Mouse (Mus musculus): ENCODE data around the gene Gdnf. TPM values are rescaled to one million over a fixed set of nuclear protein-coding genes. Genes with fewer than 3 reads are reported as not detected.

Gene Gdnf
- polyA plus RNA-seq (2015; fragmentation: Nextera tagmentation; extraction: Ambion mirVana): 0.17 and 0.34 TPM in 2 replicates

DNA sequence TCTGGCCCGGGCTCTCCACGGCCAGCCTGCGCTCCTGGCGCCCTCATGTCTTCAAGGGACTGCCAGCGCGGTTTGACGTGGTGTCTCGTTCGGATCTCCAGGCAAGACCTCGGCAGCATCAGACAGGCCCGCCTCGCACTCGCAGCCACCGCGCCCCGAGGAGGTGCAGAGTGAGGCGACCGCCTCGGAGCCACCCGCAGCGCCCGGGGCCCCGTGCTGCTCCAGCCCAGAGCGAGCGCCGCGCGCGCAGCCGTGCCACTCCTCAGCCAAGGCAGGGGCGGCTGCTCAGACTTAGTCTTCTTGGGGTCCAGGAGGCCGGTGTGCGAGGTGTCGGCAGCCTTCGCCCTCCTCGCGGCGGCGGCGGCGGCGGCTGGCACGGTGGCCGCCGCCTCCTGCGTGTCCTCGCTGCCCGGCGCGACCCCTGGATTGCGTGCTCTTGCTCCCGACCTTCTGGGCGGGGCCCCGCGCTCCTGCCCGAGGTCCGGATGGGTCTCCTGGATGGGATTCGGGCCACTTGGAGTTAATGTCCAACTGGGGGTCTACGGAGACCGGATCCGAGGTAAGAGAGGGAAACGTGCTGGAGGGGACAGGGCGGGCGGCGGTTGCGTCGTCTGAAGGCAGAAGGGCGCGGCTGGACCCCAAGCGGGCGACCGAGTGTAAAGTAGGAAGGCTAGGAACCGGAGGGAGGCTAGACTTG, at the start of gene Gdnf:
Gdnf (plus strand) TSS at position 291 of the 697 bp plus-strand sequence.
- peaks cover 53% of the 10 kb centered on the region for H3K4me1 ChIP-seq
- no peak within 1 kb of the TSS for H3K27ac ChIP-seq (replicated peaks)
- no peaks in the 10 kb centered on the region for H3K36me3 ChIP-seq
- H3K9me3 ChIP-seq: no peaks in the 10 kb centered on the region
- ATAC-seq (ENCODE audit: extremely low read depth, insufficient number of reproducible peaks, low FRiP score, low TSS enrichment): no peak
- peak within 1 kb of the TSS; percentile 98 for H3K4me2 ChIP-seq
- under 1% methylated on average over 65 of the region's 73 CpGs for WGBS
- peaks cover 100% of the 10 kb centered on the region for H3K27me3 ChIP-seq (replicated peaks)
- H3K9ac ChIP-seq: peak within 1 kb of the TSS; percentile 78
- H3K4me3 ChIP-seq: peak within 1 kb of the TSS; percentile 65

DNA sequence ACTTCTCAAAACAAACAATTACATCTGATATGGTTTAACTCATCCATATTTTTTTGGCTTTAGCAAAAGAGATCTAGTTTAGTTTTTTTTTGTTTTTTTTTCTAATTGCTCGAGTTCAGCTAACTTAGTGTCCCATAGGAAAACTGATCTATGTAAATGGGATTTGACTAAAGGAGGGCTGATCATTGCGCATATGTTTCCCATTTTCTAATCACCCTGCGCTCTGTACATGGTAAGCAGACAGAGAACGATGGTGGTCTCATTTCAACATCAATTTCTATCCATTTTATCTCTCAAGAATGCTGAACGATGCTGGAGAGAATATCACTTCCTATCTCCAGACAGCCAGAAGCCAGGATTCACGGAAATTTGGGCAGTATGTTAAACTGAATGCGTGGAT, 43.5 kb upstream of the Gdnf start:
- Histone ChIP-seq H3K9ac (no peak overlapping the region), H3K4me1 (no peaks in the 10 kb centered on the region), H3K27ac (replicated peaks) (no peak overlapping the region), H3K4me3 (no peak overlapping the region), H3K27me3 (replicated peaks) (no peaks in the 10 kb centered on the region), H3K9me3 (no peaks in the 10 kb centered on the region), H3K36me3 (no peaks in the 10 kb centered on the region), H3K4me2 (no peak overlapping the region)
- no peak for ATAC-seq (ENCODE audit: extremely low read depth, insufficient number of reproducible peaks, low FRiP score, low TSS enrichment)
- 81% methylated on average over 7 of the region's 7 CpGs for WGBS

DNA sequence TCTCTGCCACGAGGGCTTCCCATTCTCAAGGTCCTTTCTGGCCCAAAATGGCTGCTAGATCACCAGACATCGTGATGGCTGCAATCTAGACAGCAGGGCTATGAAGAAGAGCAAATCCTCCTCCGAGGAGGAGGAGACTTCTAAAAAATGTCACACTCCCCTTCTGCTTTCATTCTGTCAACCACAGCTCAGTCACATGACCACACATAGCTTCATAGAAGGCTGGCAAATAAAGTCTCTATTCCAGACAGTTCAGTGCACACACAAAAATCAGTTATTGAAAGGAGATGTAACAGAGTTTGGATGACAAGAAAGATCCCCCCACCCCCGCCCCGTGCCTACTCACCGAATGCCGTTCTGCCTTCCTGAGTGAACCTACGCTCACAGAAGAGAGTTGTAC, 37.7 kb upstream of the Gdnf start:
- Histone ChIP-seq H3K4me3 (no peak overlapping the region), H3K27ac (replicated peaks) (no peak overlapping the region), H3K27me3 (replicated peaks) (no peaks in the 10 kb centered on the region), H3K4me1 (no peaks in the 10 kb centered on the region), H3K9me3 (no peaks in the 10 kb centered on the region), H3K36me3 (no peaks in the 10 kb centered on the region), H3K9ac (no peak overlapping the region), H3K4me2 (no peak overlapping the region)
- no peak for ATAC-seq (ENCODE audit: extremely low read depth, insufficient number of reproducible peaks, low FRiP score, low TSS enrichment)
- 74% methylated on average over 8 of the region's 8 CpGs for WGBS

DNA sequence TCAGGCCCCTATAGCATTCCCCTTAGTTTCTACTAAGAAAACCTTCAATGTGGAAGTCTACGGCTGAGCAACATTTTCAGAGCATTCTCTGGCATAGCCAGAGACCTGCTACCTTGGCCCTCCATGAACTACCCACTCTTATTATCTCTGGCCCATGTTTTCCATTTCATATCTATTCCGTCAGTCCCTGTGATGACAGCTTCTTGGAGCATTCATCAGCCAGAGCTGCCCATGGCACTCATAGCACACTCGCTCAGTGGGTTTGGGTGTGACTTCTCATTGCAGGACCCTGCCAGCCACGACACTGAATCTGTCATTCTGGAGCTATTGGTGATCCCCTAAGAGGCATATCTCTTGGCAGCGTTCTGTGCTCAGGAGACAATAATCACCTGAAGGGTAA, 29.1 kb upstream of the Gdnf start:
- peaks cover 14% of the 10 kb centered on the region; the same call in 1 of the 2 replicates for H3K4me1 ChIP-seq
- H3K4me2 ChIP-seq: no peak overlapping the region
- ATAC-seq (ENCODE audit: extremely low read depth, insufficient number of reproducible peaks, low FRiP score, low TSS enrichment): peak; percentile 58; the same call in 1 of the 2 replicates
- H3K36me3 ChIP-seq: no peaks in the 10 kb centered on the region
- H3K4me3 ChIP-seq: no peak overlapping the region
- H3K27ac ChIP-seq (replicated peaks): no peak overlapping the region
- no peak overlapping the region for H3K9ac ChIP-seq
- peaks cover 7% of the 10 kb centered on the region for H3K9me3 ChIP-seq
- peaks cover 7% of the 10 kb centered on the region; the same call in 1 of the 2 replicates for H3K27me3 ChIP-seq (replicated peaks)
- WGBS: 32% methylated on average over 5 of the region's 5 CpGs

DNA sequence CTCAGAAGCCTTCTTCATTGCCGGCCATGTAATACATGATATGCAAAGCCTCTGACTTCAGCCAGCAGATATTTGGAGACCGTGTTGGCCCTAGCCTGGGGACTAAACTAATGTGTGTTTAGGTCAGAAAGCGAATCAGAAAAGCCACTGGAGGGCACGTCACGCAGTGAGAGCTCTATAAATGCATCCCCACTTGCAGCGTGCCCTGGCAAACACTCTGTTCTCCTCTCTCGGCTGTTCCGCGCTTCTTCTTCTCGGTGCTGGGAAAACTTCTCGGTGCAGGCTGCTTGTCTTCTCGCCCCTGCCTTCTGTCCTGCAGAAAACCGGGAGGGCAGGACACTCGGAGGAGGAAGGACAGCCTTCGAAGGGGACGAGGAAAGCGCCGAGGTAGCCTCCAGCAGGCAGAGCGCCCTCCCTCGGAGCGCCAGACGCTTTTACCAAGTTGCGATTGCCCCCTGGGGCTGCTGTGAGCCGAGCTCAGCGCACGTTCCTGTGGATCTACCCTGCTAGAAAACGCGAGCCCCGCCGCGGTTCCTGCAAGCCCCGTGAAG, 730 bp upstream of the Gdnf start:
- Histone ChIP-seq H3K9ac (peak overlapping the region; percentile 78), H3K27ac (replicated peaks) (no peak overlapping the region), H3K36me3 (no peaks in the 10 kb centered on the region), H3K9me3 (no peaks in the 10 kb centered on the region), H3K27me3 (replicated peaks) (peaks cover 98% of the 10 kb centered on the region), H3K4me3 (peak overlapping the region; percentile 65), H3K4me1 (peaks cover 45% of the 10 kb centered on the region), H3K4me2 (peak overlapping the region; percentile 98)
- no peak for ATAC-seq (ENCODE audit: extremely low read depth, insufficient number of reproducible peaks, low FRiP score, low TSS enrichment)
- under 1% methylated on average over 32 of the region's 32 CpGs for WGBS

DNA sequence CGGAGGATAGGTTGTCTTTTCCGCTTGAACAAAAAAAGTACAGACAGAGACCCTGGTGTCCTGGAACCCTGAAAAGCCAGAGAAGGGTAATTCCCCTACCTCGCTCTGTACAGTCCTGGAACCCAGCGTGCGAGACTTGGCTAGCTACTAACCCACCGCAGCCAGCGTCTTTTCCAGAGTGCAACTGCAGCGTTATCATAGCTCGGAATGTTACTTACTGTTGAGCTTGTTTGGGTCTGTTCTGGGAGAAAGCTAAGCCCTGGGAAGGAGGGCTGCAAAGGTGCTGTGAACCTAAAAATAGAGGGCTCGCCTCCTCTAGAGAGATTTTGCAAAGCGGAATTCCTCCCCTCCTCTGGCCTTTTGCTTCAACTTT, 593 bp downstream of the Gdnf start:
- H3K9ac ChIP-seq: peak overlapping the region; percentile 78
- no peaks in the 10 kb centered on the region for H3K9me3 ChIP-seq
- WGBS: 1% methylated on average over 11 of the region's 11 CpGs
- H3K27ac ChIP-seq (replicated peaks): no peak overlapping the region
- no peak for ATAC-seq (ENCODE audit: extremely low read depth, insufficient number of reproducible peaks, low FRiP score, low TSS enrichment)
- H3K36me3 ChIP-seq: no peaks in the 10 kb centered on the region
- peak overlapping the region; percentile 65 for H3K4me3 ChIP-seq
- peaks cover 100% of the 10 kb centered on the region for H3K27me3 ChIP-seq (replicated peaks)
- H3K4me2 ChIP-seq: peak overlapping the region; percentile 98
- H3K4me1 ChIP-seq: peaks cover 58% of the 10 kb centered on the region

DNA sequence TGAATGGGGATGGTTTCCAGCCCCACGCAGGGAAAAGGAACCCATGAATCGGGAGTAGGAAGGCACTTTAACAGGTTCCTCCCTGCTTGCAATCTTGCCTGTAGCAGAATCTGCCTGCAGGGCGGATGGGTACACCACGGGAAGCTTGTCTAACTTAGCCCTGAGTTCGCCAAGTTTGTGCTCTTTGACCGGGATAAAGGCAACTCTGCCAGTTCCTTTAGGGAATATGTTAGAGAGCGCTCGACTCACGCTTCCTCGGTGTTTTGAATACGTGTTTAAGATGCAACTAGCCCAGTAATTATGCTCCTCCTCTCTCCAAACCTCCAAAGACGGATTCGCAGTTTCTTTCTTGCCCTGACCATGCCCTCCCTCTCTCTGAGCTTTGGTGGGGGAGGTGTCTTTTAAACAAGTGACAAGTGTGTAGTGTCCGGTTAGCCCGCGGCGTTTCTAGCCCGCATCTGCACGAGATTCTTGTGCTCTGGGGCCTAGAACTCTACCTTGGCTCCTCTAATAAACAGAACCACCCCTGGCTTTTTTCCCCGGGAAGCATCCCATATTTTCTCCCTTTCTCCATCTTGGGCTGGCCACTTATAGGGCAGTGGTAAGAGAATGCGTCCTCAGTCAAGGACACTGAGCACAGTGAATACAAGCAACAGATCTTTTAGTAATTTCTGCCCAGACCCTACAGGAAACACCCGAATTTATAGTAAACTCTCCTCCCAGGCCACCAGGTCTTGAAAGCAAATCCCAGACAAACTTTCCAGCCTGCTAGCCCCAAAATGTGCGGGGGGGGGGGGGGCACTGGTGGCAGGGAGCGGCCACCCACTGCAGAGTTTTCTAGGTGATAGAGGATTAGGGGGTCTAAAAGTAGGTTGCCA, 1.4 kb downstream of the Gdnf start:
- peaks cover 100% of the 10 kb centered on the region for H3K27me3 ChIP-seq (replicated peaks)
- peak overlapping the region; percentile 78; the same call in 1 of the 2 replicates for H3K9ac ChIP-seq
- no peaks in the 10 kb centered on the region for H3K9me3 ChIP-seq
- no peak for ATAC-seq (ENCODE audit: extremely low read depth, insufficient number of reproducible peaks, low FRiP score, low TSS enrichment)
- H3K27ac ChIP-seq (replicated peaks): no peak overlapping the region
- 10% methylated on average over 24 of the region's 24 CpGs for WGBS
- peaks cover 58% of the 10 kb centered on the region for H3K4me1 ChIP-seq
- peak overlapping the region; percentile 65 for H3K4me3 ChIP-seq
- H3K4me2 ChIP-seq: peak overlapping the region; percentile 98
- no peaks in the 10 kb centered on the region for H3K36me3 ChIP-seq

DNA sequence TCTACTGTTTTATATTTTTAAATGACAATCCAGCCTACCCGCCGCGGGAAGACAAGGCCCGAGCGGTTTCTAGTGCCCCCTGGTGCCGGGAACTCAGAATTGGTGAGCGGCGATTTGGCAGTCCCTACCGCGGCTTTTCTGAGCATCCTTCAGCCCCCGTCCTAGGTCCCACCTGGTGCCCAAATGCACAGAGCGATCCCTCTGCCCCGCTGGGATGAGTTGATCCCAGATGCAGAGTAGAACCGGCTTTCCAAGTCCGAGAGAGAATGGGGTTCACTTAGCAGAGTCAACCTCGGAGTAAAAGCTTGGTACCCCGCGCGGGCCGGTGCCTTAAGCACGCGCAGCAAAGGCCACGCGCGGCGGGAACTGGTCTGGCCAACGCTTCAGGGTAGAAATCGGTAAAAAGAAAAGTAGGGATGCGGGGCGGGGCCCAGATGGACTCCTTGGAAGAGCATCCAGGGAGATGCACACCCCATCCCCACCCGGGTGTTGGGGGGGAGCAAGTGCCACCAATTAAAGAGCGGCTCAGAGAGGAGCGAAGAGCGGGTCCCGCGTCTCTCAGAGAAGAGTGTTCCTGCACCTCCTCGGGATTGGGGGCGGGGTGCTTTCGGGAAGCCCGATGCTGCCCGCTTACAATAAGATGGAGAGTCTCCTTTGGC, 2.4 kb downstream of the Gdnf start:
- peak overlapping the region; percentile 61 for H3K4me3 ChIP-seq
- H3K36me3 ChIP-seq: no peaks in the 10 kb centered on the region
- H3K27ac ChIP-seq (replicated peaks): no peak overlapping the region
- peaks cover 100% of the 10 kb centered on the region for H3K27me3 ChIP-seq (replicated peaks)
- ATAC-seq (ENCODE audit: extremely low read depth, insufficient number of reproducible peaks, low FRiP score, low TSS enrichment): 0 out of 2 replicates have a peak, but pooled peaks have one; percentile 16
- no peaks in the 10 kb centered on the region for H3K9me3 ChIP-seq
- H3K4me2 ChIP-seq: peak overlapping the region; percentile 98
- peaks cover 58% of the 10 kb centered on the region for H3K4me1 ChIP-seq
- WGBS: under 1% methylated on average over 41 of the region's 41 CpGs
- peak overlapping the region; percentile 69 for H3K9ac ChIP-seq

DNA sequence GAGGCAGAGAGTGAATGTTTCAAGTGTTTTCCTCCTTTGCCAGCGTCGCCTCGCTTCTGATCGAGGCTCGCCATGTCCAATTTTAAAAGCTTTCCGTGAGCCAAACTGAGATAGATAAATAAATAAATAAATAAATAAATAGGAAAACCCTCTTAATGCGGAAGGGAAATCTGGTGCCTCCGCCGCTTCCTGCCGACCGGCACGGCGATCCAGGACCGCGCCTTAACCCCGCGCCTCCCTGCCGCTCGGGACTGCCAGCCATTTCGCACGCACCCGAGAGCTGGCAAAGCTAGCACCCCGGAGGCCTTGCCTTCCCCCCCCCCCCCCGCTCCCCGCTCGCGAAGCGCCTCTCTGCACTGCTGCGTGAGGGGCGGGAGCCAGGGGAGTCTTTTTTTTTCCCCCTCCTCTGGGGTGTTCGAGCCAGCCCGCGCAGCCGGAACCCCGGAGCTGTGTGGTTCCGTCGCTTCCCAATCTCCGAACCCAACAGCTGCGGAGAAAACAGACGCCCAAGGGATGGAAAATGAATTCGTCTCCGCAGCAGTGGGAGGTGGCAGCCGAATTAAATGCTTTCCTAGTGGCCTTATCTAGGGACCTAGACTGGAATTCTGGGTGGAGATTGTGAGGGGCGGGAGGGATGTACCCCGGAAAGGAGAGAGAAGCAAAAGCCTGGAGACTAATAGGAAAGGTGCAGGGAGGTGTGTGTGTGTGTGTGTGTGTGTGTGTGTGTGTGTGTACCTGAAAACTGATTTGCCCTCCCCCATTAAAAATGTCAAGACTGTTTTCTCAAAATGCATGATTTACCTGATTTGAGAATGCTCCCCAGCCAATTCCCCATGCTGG, 3.1 kb downstream of the Gdnf start:
- Histone ChIP-seq H3K9me3 (no peaks in the 10 kb centered on the region), H3K36me3 (no peaks in the 10 kb centered on the region), H3K4me3 (peak overlapping the region; percentile 61), H3K4me1 (peaks cover 58% of the 10 kb centered on the region), H3K27me3 (replicated peaks) (peaks cover 100% of the 10 kb centered on the region), H3K4me2 (peak overlapping the region; percentile 98), H3K27ac (replicated peaks) (no peak overlapping the region), H3K9ac (peak overlapping the region; percentile 69)
- under 1% methylated on average over 42 of the region's 45 CpGs for WGBS
- ATAC-seq (ENCODE audit: extremely low read depth, insufficient number of reproducible peaks, low FRiP score, low TSS enrichment): no peak

DNA sequence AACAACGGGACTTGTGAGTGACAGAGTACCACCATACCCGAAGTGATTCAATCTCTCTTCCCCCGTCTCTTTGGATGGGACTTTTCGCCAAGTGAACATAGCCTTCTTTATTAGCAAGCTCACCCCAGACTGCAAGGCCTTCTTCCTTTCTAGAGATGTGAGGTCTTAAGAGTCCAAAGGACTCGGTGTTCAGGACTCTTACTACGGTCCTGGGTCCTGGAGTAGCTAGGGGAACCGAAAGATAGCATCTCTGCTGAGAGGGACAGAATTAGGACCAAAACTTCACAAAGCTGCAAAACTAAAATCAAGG, 3.7 kb downstream of the Gdnf start:
- H3K36me3 ChIP-seq: no peaks in the 10 kb centered on the region
- no peaks in the 10 kb centered on the region for H3K9me3 ChIP-seq
- WGBS: 18% methylated on average over 7 of the region's 7 CpGs
- ATAC-seq (ENCODE audit: extremely low read depth, insufficient number of reproducible peaks, low FRiP score, low TSS enrichment): no peak
- H3K27ac ChIP-seq (replicated peaks): no peak overlapping the region
- no peak overlapping the region for H3K9ac ChIP-seq
- H3K27me3 ChIP-seq (replicated peaks): peaks cover 99% of the 10 kb centered on the region
- peak overlapping the region; percentile 61; the same call in 1 of the 2 replicates for H3K4me3 ChIP-seq
- peaks cover 58% of the 10 kb centered on the region for H3K4me1 ChIP-seq
- H3K4me2 ChIP-seq: peak overlapping the region; percentile 98; the same call in 1 of the 2 replicates

Measured in heart, embryonic 13.5 days (tissue).